Mouse (Mus musculus) CH12.LX (cell line): ENCODE data around the gene Vps4a. TPM values are rescaled to one million over a fixed set of nuclear protein-coding genes. Genes with fewer than 3 reads are reported as not detected.
"Not testable (repeated sequence)": the region's sequence is repeated elsewhere in the genome, so short reads cannot be mapped to it uniquely, and the experiment has no call there.

Experiments
- DNase-seq: peaks from one replicate; pipeline ENCODE4 v3.0.0-alpha.2; 2013; ENCODE audit errors: extremely low read depth
- H3K27ac ChIP-seq: 2 replicates; pipeline ENCODE4 v1.5.1; 2012; ENCODE audit warnings: low read depth, mild to moderate bottlenecking, control low read depth, moderate library complexity; ENCODE audit not compliant: insufficient read depth
- H3K27me3 ChIP-seq: replicated peaks from 2 replicates; pipeline ENCODE3; 2012; ENCODE audit warnings: inconsistent platforms
- H3K36me3 ChIP-seq, 2 experiments: replicated peaks in 1 of 2; 2 replicates each; pipeline versions ENCODE3 to v1.6.1; 2012; ENCODE audit warnings: inconsistent platforms in 1 of 2, low read length in 1 of 2, mild to moderate bottlenecking in 1 of 2, mixed read lengths in 1 of 2, moderate library complexity in 1 of 2; ENCODE audit not compliant: control insufficient read depth in 1 of 2, insufficient read depth in 1 of 2
- H3K4me1 ChIP-seq, 2 experiments: 2 replicates each; pipeline ENCODE4 v1.6.1; 2012; ENCODE audit warnings: inconsistent platforms in 1 of 2, moderate library complexity in 1 of 2; ENCODE audit not compliant: insufficient read depth in 2 of 2, control insufficient read depth in 1 of 2
- H3K4me2 ChIP-seq: 2 replicates; pipeline ENCODE4 v1.6.1; 2012; ENCODE audit warnings: low read depth, mild to moderate bottlenecking, control low read depth; ENCODE audit not compliant: poor library complexity, insufficient read depth, severe bottlenecking
- H3K4me3 ChIP-seq, 3 experiments: fragments of 150-350 bp in 1 of 3; sonication (generic) in 1 of 3; replicated peaks in 1 of 3; 2 replicates each; pipeline versions ENCODE3 to v1.5.1; 2011 to 2012; ENCODE audit warnings: low read depth in 2 of 3, low read length in 2 of 3, mild to moderate bottlenecking in 2 of 3, moderate library complexity in 2 of 3, control low read depth in 1 of 3, improper control_type of control experiment in 1 of 3, inconsistent platforms in 1 of 3, mixed read lengths in 1 of 3; ENCODE audit not compliant: poor library complexity in 1 of 3
- H3K79me2 ChIP-seq: replicated peaks from 2 replicates; pipeline ENCODE4 v1.6.1; 2012; ENCODE audit warnings: mild to moderate bottlenecking, moderate library complexity; ENCODE audit not compliant: control insufficient read depth, poor library complexity, insufficient read depth, severe bottlenecking; ENCODE audit errors: extremely low read depth
- H3K9ac ChIP-seq: 2 replicates; pipeline ENCODE4 v1.6.1; 2012; ENCODE audit warnings: low read depth, mild to moderate bottlenecking, control low read depth, moderate library complexity; ENCODE audit not compliant: insufficient read depth
- H3K9me3 ChIP-seq: replicated peaks from 2 replicates; pipeline ENCODE3; 2012; ENCODE audit warnings: low read length, inconsistent platforms, mixed read lengths
- BHLHE40 ChIP-seq: IDR thresholded peaks from 2 replicates; pipeline ENCODE4 v1.6.1; 2011; ENCODE audit warnings: mild to moderate bottlenecking, low read depth, low read length, improper control_type of control experiment
- CHD2 ChIP-seq: IDR thresholded peaks from 2 replicates; pipeline ENCODE4 v1.6.1; 2011; ENCODE audit warnings: low read length, improper control_type of control experiment
- CTCF ChIP-seq, 2 experiments: IDR thresholded peaks in 1 of 2; conservative IDR thresholded peaks in 1 of 2; 2 replicates each; pipeline ENCODE4 v1.5.1; 2011 to 2012; ENCODE audit warnings: low read depth in 2 of 2, low read length in 2 of 2, improper control_type of control experiment in 1 of 2, inconsistent platforms in 1 of 2, mild to moderate bottlenecking in 1 of 2, moderate library complexity in 1 of 2
- E2F4 ChIP-seq: IDR thresholded peaks from 2 replicates; pipeline ENCODE4 v1.6.1; 2011; ENCODE audit warnings: low read depth, low read length, improper control_type of control experiment; ENCODE audit not compliant: insufficient replicate concordance
- EP300 ChIP-seq: IDR thresholded peaks from 2 replicates; pipeline ENCODE4 v1.6.1; 2011; ENCODE audit warnings: low read length, improper control_type of control experiment
- GABPA ChIP-seq: IDR thresholded peaks from 2 replicates; pipeline ENCODE4 v1.6.1; 2012; ENCODE audit warnings: low read depth, low read length, improper control_type of control experiment, inconsistent platforms; ENCODE audit not compliant: insufficient replicate concordance
- HCFC1 ChIP-seq: IDR thresholded peaks from 2 replicates; pipeline ENCODE4 v1.6.1; 2012; ENCODE audit warnings: low read depth, mild to moderate bottlenecking, inconsistent platforms, low read length, improper control_type of control experiment
- JUN ChIP-seq: IDR thresholded peaks from 2 replicates; pipeline ENCODE4 v1.6.1; 2011; ENCODE audit warnings: low read depth, mild to moderate bottlenecking, low read length, improper control_type of control experiment, moderate library complexity; ENCODE audit not compliant: insufficient read depth
- MAFK ChIP-seq: IDR thresholded peaks from 2 replicates; pipeline ENCODE4 v1.6.1; 2011; ENCODE audit warnings: low read length, improper control_type of control experiment; ENCODE audit not compliant: insufficient replicate concordance
- MAX ChIP-seq: IDR thresholded peaks from 2 replicates; pipeline ENCODE4 v1.6.1; 2011; ENCODE audit warnings: low read length, improper control_type of control experiment
- MEF2A ChIP-seq: IDR thresholded peaks from 2 replicates; pipeline ENCODE4 v1.6.1; 2014; ENCODE audit warnings: low read depth, mild to moderate bottlenecking, inconsistent platforms, low read length, improper control_type of control experiment, borderline replicate concordance
- MXI1 ChIP-seq: IDR thresholded peaks from 2 replicates; pipeline ENCODE4 v1.6.1; 2011; ENCODE audit warnings: mild to moderate bottlenecking, low read depth, low read length, improper control_type of control experiment
- MYC ChIP-seq: IDR thresholded peaks from 2 replicates; pipeline ENCODE4 v1.6.1; 2011; ENCODE audit warnings: low read depth, mild to moderate bottlenecking, improper control_type of control experiment, low read length
- POLR2A ChIP-seq: IDR thresholded peaks from 2 replicates; pipeline ENCODE4 v1.6.1; 2011; ENCODE audit warnings: low read depth, mild to moderate bottlenecking, improper control_type of control experiment, low read length
- RCOR1 ChIP-seq: conservative IDR thresholded peaks from 2 replicates; pipeline ENCODE4 v1.6.1; 2012; ENCODE audit warnings: low read depth, mild to moderate bottlenecking, inconsistent platforms, low read length, improper control_type of control experiment
- SIN3A ChIP-seq: IDR thresholded peaks from 2 replicates; pipeline ENCODE4 v1.6.1; 2012; ENCODE audit warnings: low read length, improper control_type of control experiment, inconsistent platforms
- SMC3 ChIP-seq: IDR thresholded peaks from 2 replicates; pipeline ENCODE4 v1.6.1; 2011; ENCODE audit warnings: low read depth, low read length, improper control_type of control experiment
- ZC3H11A ChIP-seq: IDR thresholded peaks from 2 replicates; pipeline ENCODE4 v1.6.1; 2012; ENCODE audit warnings: low read depth, mild to moderate bottlenecking, inconsistent platforms, low read length, improper control_type of control experiment
- ZNF384 ChIP-seq: IDR thresholded peaks from 2 replicates; pipeline ENCODE4 v1.6.1; 2012; ENCODE audit warnings: low read depth, low read length, improper control_type of control experiment, inconsistent platforms
- dilution Hi-C: fragments of 300-500 bp; cut with MboI; formaldehyde crosslinking; loops from 2 replicates; pipeline ENCODE4 v1.14.3; 2020; ENCODE audit warnings: low sequenced_read_pairs; ENCODE audit not compliant: extremely low pct_unique_long_range_greater_than_20kb, extremely low pct_ligation_motif_present
- in situ Hi-C: fragments of 300-500 bp; cut with MboI; formaldehyde crosslinking; loops from 3 replicates; pipeline ENCODE4 v1.14.3; 2019; ENCODE audit warnings: low sequenced_read_pairs, low pct_ligation_motif_present, low pct_unique_long_range_greater_than_20kb, mixed read lengths
- polyA plus RNA-seq: library from polyadenylated mRNA; unstranded; fragments of >175 nt; gene quantifications from 2 replicates; pipeline ENCODE4 v1.2.1, GENCODE M21; 2012; ENCODE audit warnings: low read depth; ENCODE audit not compliant: insufficient read length
- total RNA-seq, 2 experiments: library from RNA; depleted of rRNA; stranded (reverse); fragments of 300-350 nt in 1 of 2; fragments of >200 nt in 1 of 2; gene quantifications; 2 replicates each; pipeline ENCODE4 v1.2.3; 2012 to 2014

Gene Vps4a
- total and polyA plus RNA-seq, 3 experiments: 26.9 to 31.4 (median 27.1) TPM

GRCm38 (mm10) chr8:106996339-106996738, 34.7 kb upstream of the Vps4a start:
- H3K9me3 ChIP-seq, dilution Hi-C loops, H3K4me1 ChIP-seq, H3K4me3 ChIP-seq, DNase-seq, H3K27me3 ChIP-seq, H3K27ac ChIP-seq, in situ Hi-C loops, H3K9ac ChIP-seq, H3K36me3 ChIP-seq, H3K4me2 ChIP-seq, H3K79me2 ChIP-seq: not testable (repeated sequence)
- peak in 1 of 2 experiments; percentile 34; a peak in 1 of 4 replicates for TF ChIP-seq CTCF (conservative IDR thresholded peaks at IDR 0.05 in 1 of 2, IDR thresholded peaks at IDR 0.05 in 1 of 2; ENCODE audit: low read depth in 2 of 2, low read length in 2 of 2)

- in situ Hi-C loops (no loop called here), dilution Hi-C loops (no loop called here)
- no peak for TF ChIP-seq BHLHE40
- no peak for TF ChIP-seq JUN
- TF ChIP-seq GABPA: no peak
- TF ChIP-seq MEF2A: no peak
- TF ChIP-seq CHD2: no peak
- no peak for TF ChIP-seq SIN3A
- TF ChIP-seq HCFC1: no peak
- no peak overlapping the region for H3K27ac ChIP-seq
- H3K27me3 ChIP-seq: no peaks in the 10 kb centered on the region
- no peaks in the 10 kb centered on the region for H3K79me2 ChIP-seq
- DNase-seq: no peak
- H3K36me3 ChIP-seq: peaks cover 0 to 4% of the 10 kb centered on the region in 2 experiments
- no peaks in the 10 kb centered on the region for H3K9me3 ChIP-seq
- no peak overlapping the region for H3K4me2 ChIP-seq
- H3K9ac ChIP-seq: no peak overlapping the region
- peaks cover 0 to 7% of the 10 kb centered on the region in 2 experiments; a peak in 2 of 4 replicates for H3K4me1 ChIP-seq
- H3K4me3 ChIP-seq: no peak overlapping the region
Measured at GRCm38 (mm10) chr8:106997416-106997815, 33.6 kb upstream of the Vps4a start.

GRCm38 (mm10) chr8:106999068-106999467, 32.0 kb upstream of the Vps4a start:
- Histone ChIP-seq H3K9me3 (no peaks in the 10 kb centered on the region), H3K9ac (no peak overlapping the region), H3K27ac (no peak overlapping the region), H3K79me2 (no peaks in the 10 kb centered on the region), H3K4me3 (no peak overlapping the region), H3K36me3 (peaks cover 0 to 4% of the 10 kb centered on the region in 2 experiments), H3K4me2 (no peak overlapping the region), H3K27me3 (no peaks in the 10 kb centered on the region), H3K4me1 (peaks cover 0 to 10% of the 10 kb centered on the region in 2 experiments; a peak in 2 of 4 replicates)
- dilution Hi-C loops (no loop called here), in situ Hi-C loops (no loop called here)
- no peak for TF ChIP-seq MYC
- TF ChIP-seq POLR2A: no peak
- TF ChIP-seq SMC3: no peak
- no peak for TF ChIP-seq MAFK
- no peak for TF ChIP-seq HCFC1
- no peak for TF ChIP-seq ZC3H11A
- TF ChIP-seq CHD2: no peak
- TF ChIP-seq RCOR1: no peak
- no peak for TF ChIP-seq EP300
- no peak for TF ChIP-seq MAX
- no peak for TF ChIP-seq GABPA
- no peak for TF ChIP-seq E2F4
- no peak for TF ChIP-seq MEF2A
- TF ChIP-seq ZNF384: no peak
- no peak for TF ChIP-seq SIN3A
- no peak for TF ChIP-seq MXI1
- no peak for DNase-seq
